Mouse (Mus musculus): Measurements from ENCODE around the gene Iqcf1.

Gene Iqcf1

GRCm38 (mm10) chr9:106483606-106484005, 16.2 kb upstream of the Iqcf1 start:
- peak; percentile 86 for DNase-seq

- DNase-seq, result peak; percentile 85
These were observed 14.7 kb upstream of the Iqcf1 start for GRCm38 (mm10) chr9:106485076-106485475.

GRCm38 (mm10) chr9:106487602-106488001, 12.2 kb upstream of the Iqcf1 start:
- DNase-seq, result peak; percentile 89

- DNase-seq, result peak; percentile 61
These were observed 2.1 kb downstream of the Iqcf1 start for GRCm38 (mm10) chr9:106501846-106502245.

- no peak for DNase-seq
These were observed 4.5 kb downstream of the Iqcf1 start for GRCm38 (mm10) chr9:106504246-106504645.

- peak; percentile 34 for DNase-seq
These were observed 9.6 kb downstream of the Iqcf1 start for GRCm38 (mm10) chr9:106509356-106509755.

GRCm38 (mm10) chr9:106512729-106513450, 13.1 kb downstream of the Iqcf1 start:
- peak; percentile 71 for DNase-seq

GRCm38 (mm10) chr9:106513566-106513965, 13.8 kb downstream of the Iqcf1 start:
- peak; percentile 56 for DNase-seq

- DNase-seq, result no peak
These were observed 14.5 kb downstream of the Iqcf1 start, which contains the start of gene Iqcf5 for GRCm38 (mm10) chr9:106514273-106514672. Gene Iqcf5, plus strand, starts transcription at chr9:106514573.

GRCm38 (mm10) chr9:106519433-106519832, 19.7 kb downstream of the Iqcf1 start:
- no peak for DNase-seq

GRCm38 (mm10) chr9:106519909-106520308, 20.1 kb downstream of the Iqcf1 start:
- peak; percentile 22 for DNase-seq

- DNase-seq, result no peak
These were observed 32.1 kb downstream of the Iqcf1 start for GRCm38 (mm10) chr9:106531833-106532232.

GRCm38 (mm10) chr9:106534296-106534695, 34.5 kb downstream of the Iqcf1 start:
- DNase-seq, result no peak

- no peak for DNase-seq
These were observed 35.2 kb downstream of the Iqcf1 start for GRCm38 (mm10) chr9:106534975-106535374.
